Mouse (Mus musculus) layer of hippocampus, adult 8-10 months (tissue): ENCODE data around the gene Evpl. TPM values are rescaled to one million over a fixed set of nuclear protein-coding genes. Genes with fewer than 3 reads are reported as not detected.

Source experiments
- DNase-seq, 2 experiments: peaks; one replicate each; pipeline ENCODE4 v3.0.0; 2022; ENCODE audit warnings: low spot score in 2 of 2
- total RNA-seq, 4 experiments: library from RNA; stranded (reverse); gene quantifications; 2 replicates each; pipeline ENCODE4 v1.2.4; 2022

Gene Evpl
- total RNA-seq, 4 experiments from 2014 or later = 0.85 to 1.4 (median 1.1) TPM

- no peak for DNase-seq
Observed at GRCm38 (mm10) chr11:116171959-116172358, 65.9 kb downstream of the Evpl start.

Other genes with a start within 250 kb of the Evpl start
- gene Galk1, start 225.4 kb downstream of the Evpl start, total RNA-seq = 10 to 100 TPM; 11.6 to 20.7 (median 16.1) TPM
- gene H3f3b, start 210.1 kb downstream of the Evpl start, total RNA-seq = 100 to 1,000 TPM; 243 to 308 (median 280) TPM
- 10 to 100 TPM; 26.3 to 31.6 (median 28.2) TPM for gene Unk, start 207.8 kb downstream of the Evpl start, total RNA-seq
- gene Unc13d, start 160.1 kb downstream of the Evpl start, total RNA-seq = 1 to 10 TPM; 1.5 to 3.6 (median 2.3) TPM
- 100 to 1,000 TPM; 387 to 440 (median 429) TPM for gene Wbp2, start 151.1 kb downstream of the Evpl start, total RNA-seq
- 10 to 100 TPM in 1 of 4 experiments, 1 to 10 TPM in 3; 5.0 to 13.0 (median 8.2) TPM for gene Trim47, start 110.9 kb downstream of the Evpl start, total RNA-seq
- gene Trim65, start 106.9 kb downstream of the Evpl start, total RNA-seq = 1 to 10 TPM; 7.2 to 10.0 (median 7.9) TPM
- gene Mrpl38, start 99.2 kb downstream of the Evpl start, total RNA-seq = 10 to 100 TPM; 56.1 to 66.6 (median 62.8) TPM
- gene Fbf1, start 69.9 kb downstream of the Evpl start, total RNA-seq = 100 to 1,000 TPM in 1 of 4 experiments, 10 to 100 TPM in 3; 73.7 to 111 (median 92.3) TPM
- gene Ten1, start 39.2 kb downstream of the Evpl start, total RNA-seq = 10 to 100 TPM; 29.4 to 43.7 (median 38.7) TPM
- 100 to 1,000 TPM; 124 to 134 (median 130) TPM for gene Acox1, start 39.0 kb downstream of the Evpl start, total RNA-seq
- 10 to 100 TPM; 61.1 to 71.3 (median 66.1) TPM for gene Srp68, start 36.1 kb upstream of the Evpl start, total RNA-seq
- gene Galr2, start 42.9 kb upstream of the Evpl start, total RNA-seq = not detected
- gene Exoc7, start 69.2 kb upstream of the Evpl start, total RNA-seq = 100 to 1,000 TPM in 1 of 4 experiments, 10 to 100 TPM in 3; 82.4 to 103 (median 88.9) TPM
- 1 to 10 TPM; 4.5 to 7.4 (median 6.2) TPM for gene Foxj1, start 97.3 kb upstream of the Evpl start, total RNA-seq
- gene Rnf157, start 175.0 kb upstream of the Evpl start, total RNA-seq = 100 to 1,000 TPM; 220 to 248 (median 241) TPM
- 10 to 100 TPM; 28.6 to 30.4 (median 29.5) TPM for gene Ubald2, start 196.0 kb upstream of the Evpl start, total RNA-seq
- gene Qrich2, start 228.2 kb upstream of the Evpl start, total RNA-seq = under 1 TPM in 1 of 4 experiments, not detected in 3; 0.14 TPM